Mouse (Mus musculus) natural killer cell, adult 2 months (primary cell): ENCODE measurements around the gene Zbtb17.
A peak's percentile ranks its signal among the peaks of the same experiment; 100 is the strongest.

Experiments used
- DNase-seq, 2 experiments: peaks; one replicate each; pipeline ENCODE4 v3.0.0; 2022; ENCODE audit warnings: low spot score in 2 of 2

The Zbtb17 gene

GRCm38 (mm10) chr4:141444451-141445327, at the start of gene Zbtb17:
TSS of gene Zbtb17 (plus strand) at chr4:141444654.
- peak; percentile 79 to 87 for DNase-seq

- no peak for DNase-seq
Observed at GRCm38 (mm10) chr4:141394751-141395150, 49.7 kb upstream of the Zbtb17 start.

GRCm38 (mm10) chr4:141397861-141398260, 46.6 kb upstream of the Zbtb17 start:
- DNase-seq = no peak

- no peak for DNase-seq
Observed at GRCm38 (mm10) chr4:141398545-141398944, 45.9 kb upstream of the Zbtb17 start, which contains the start of gene Clcnka. TSS of gene Clcnka (minus strand) at chr4:141398724.

GRCm38 (mm10) chr4:141400171-141400570, 44.3 kb upstream of the Zbtb17 start:
- no peak for DNase-seq

GRCm38 (mm10) chr4:141404518-141405313, 39.7 kb upstream of the Zbtb17 start:
- peak; percentile 74 to 88 for DNase-seq

GRCm38 (mm10) chr4:141405314-141405622, 39.2 kb upstream of the Zbtb17 start:
- DNase-seq = no peak

- peak in 1 of 2 experiments; percentile 52 for DNase-seq
Observed at GRCm38 (mm10) chr4:141406516-141407299, 37.7 kb upstream of the Zbtb17 start.

GRCm38 (mm10) chr4:141408577-141408976, 35.9 kb upstream of the Zbtb17 start:
- DNase-seq = no peak

GRCm38 (mm10) chr4:141411430-141411992, 32.9 kb upstream of the Zbtb17 start:
- no peak for DNase-seq

GRCm38 (mm10) chr4:141415924-141416323, 28.5 kb upstream of the Zbtb17 start, which contains the start of gene Clcnkb:
TSS of gene Clcnkb (minus strand) at chr4:141416014.
- DNase-seq = no peak

GRCm38 (mm10) chr4:141419398-141420191, 24.9 kb upstream of the Zbtb17 start:
- DNase-seq = peak in 1 of 2 experiments; percentile 71

- no peak for DNase-seq
Observed at GRCm38 (mm10) chr4:141420192-141420829, 24.1 kb upstream of the Zbtb17 start, which contains the start of gene Hspb7. TSS of gene Hspb7 (plus strand) at chr4:141420779.

GRCm38 (mm10) chr4:141420886-141421285, 23.6 kb upstream of the Zbtb17 start:
- no peak for DNase-seq

- no peak for DNase-seq
Observed at GRCm38 (mm10) chr4:141421423-141421822, 23.0 kb upstream of the Zbtb17 start.

- no peak for DNase-seq
Observed at GRCm38 (mm10) chr4:141422841-141423240, 21.6 kb upstream of the Zbtb17 start.

GRCm38 (mm10) chr4:141423288-141423687, 21.2 kb upstream of the Zbtb17 start:
- DNase-seq = no peak

- no peak for DNase-seq
Observed at GRCm38 (mm10) chr4:141423691-141424431, 20.6 kb upstream of the Zbtb17 start.
